Mouse (Mus musculus) Muller cell, postnatal 12 days (primary cell): ENCODE measurements around the gene Tm2d3.

Source experiments
- DNase-seq: peaks from one replicate; pipeline ENCODE4 v3.0.0-alpha.2; 2015; ENCODE audit errors: inconsistent ontology term

Gene Tm2d3

DNA sequence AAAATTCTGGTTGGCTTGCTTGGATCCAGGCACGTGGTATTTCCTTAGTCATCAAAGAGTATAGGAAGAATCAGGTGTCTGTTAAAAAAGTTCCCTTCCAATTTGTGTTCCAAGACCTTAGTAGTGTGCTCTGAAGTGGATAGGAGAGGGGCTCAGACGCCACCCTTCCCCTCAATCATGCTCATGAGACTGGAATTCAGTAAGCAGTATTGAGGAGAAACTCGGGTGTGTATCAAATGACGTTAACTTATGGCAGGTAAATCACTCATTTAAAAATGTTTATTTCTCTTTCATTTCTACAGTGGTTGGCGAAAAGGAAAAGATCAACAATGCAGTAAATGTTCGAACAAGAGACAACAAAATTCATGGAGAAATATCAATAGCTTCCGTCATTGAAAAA, at the start of gene Tm2d3:
TSS of gene Tm2d3 (plus strand) at position 301 of the 400 bp plus-strand sequence.
- no peak for DNase-seq

DNA sequence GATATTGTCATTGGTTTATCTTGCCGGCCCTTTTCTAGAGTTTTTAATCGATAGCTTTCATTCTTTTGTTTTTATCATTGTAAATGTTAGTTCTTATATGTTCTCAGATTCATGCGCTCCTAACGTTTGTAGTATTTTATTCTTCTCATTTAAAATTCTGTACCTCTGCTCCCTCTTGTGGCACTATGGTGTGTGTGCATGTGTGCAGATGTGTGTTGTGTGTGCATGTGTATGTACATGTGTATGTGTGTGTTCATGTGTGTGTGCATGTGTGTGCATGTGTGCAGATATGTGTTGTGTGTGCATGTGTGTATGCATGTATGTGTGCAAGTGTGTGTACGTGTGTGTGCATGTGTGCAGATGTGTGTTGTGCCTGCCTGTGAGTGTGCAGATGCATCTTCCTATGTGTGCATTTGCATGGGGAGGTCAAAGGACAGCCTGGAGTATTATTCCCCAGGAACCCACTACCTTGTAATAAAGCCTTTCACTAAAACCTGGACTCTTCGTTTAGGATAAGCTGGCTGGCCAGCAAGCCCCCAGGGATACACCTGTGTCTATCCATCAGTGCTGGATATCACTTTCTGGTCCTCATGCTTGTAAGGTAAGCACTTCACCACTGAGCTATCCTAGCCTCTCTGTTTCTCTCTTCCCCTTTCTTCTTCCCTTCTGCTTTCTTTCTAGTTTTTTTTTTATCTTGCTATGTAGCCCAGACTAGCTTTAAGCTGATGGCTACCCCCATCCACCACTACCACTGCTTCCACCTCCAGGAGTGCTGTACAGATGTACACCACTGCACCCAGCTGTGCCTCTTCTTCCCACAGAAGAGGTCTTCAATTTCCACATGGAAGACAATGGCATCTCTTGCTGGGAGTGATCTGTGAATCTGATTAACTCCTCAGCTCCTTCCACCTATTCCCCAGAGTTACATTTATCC, 48.3 kb upstream of the Tm2d3 start:
- DNase-seq, result no peak

- no peak for DNase-seq
Observed at GRCm38 (mm10) chr7:65643861-65644421, 47.0 kb upstream of the Tm2d3 start.

DNA sequence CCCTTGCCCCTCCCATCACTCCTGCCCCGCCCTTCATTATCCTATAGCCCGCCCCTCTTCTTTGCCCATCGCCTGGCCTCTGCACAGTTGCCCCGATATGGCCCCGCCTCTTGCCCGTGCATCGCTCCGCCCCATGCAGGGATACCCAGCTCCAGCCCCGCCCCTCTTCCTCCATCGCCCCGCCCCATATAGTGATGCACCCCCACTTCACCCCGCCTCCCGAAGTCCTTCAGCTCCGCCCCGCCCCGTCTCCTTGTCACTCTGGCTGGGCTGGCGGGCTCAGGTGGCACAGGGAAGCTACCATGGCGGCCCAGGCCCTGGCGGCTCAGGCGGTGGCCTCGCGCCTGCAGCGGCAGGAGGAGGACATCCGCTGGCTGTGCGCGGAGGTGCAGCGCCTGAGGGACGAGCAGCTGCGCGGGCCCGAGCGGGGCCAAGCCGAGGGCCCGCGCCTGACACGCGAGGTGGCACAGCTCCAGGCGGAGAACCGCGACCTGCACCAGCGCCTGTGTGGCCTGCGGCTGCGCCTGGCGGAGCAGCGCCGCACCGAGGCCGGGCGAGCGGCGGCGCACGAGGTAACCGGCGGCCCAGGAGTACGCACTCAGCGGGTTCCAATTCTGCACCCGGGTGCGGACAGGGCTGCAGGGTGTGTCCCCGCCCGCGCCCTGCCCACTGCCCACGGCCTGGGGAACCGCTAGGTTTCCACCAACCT, 46.2 kb upstream of the Tm2d3 start, which contains the start of gene Tarsl2:
TSS of gene Tarsl2 (plus strand) at position 256 of the 709 bp plus-strand sequence.
- peak; percentile 99 for DNase-seq

- no peak for DNase-seq
Observed at GRCm38 (mm10) chr7:65645996-65646395, 45.0 kb upstream of the Tm2d3 start.

GRCm38 (mm10) chr7:65650662-65651061, 40.3 kb upstream of the Tm2d3 start:
- no peak for DNase-seq

DNA sequence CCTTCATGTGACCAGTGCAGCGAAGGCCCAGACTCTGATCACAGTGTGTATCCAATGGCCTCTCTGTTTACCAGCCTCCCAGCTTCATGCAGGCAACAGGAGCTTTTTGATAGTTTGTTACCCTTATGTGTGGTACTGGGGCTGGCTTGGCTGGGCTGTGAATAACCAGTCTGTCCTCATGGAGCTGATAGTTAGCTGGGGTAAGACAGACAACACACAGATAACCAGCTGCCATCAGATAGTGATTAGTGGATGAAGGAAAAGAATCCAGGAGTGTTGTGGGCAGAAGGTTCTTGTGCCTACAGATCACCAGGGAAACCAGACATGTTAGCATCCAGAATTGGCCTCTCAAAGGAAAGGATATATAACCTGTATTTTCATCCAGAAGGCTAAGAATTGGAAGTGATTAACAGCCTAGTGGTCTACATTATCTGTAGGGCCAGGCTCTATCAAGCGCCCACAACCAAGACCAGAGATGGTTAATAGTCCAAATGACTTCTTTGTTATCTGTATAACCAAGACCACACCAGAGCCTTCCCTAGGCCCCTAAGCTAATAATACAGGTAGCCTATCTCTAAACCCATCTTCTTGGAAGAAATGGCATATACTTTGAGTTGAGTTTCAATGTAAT, 33.4 kb upstream of the Tm2d3 start:
- no peak for DNase-seq

- no peak for DNase-seq
Observed at GRCm38 (mm10) chr7:65663225-65663790, 27.7 kb upstream of the Tm2d3 start.

GRCm38 (mm10) chr7:65663886-65664285, 27.1 kb upstream of the Tm2d3 start:
- no peak for DNase-seq

DNA sequence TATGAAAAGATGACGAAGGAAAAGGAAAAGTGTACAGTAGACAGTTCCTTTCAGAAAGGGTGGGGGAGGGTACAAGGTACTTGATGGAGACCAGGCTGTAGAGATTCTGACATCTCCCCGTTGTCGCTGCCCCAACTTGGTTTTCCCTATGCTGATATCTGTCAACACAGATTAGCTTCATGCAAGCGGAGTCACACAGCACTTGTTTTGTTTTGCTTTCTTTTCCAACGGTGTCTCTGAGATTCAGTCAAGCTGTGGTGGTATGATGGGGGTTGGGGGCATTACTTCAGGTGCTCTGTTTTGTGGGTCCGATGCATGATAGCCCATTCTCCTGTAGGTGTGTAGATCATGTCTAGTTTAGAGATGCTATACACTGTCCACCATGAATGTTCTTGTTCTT, 23.5 kb upstream of the Tm2d3 start:
- DNase-seq, result no peak

GRCm38 (mm10) chr7:65678050-65678449, 12.9 kb upstream of the Tm2d3 start:
- DNase-seq, result no peak

DNA sequence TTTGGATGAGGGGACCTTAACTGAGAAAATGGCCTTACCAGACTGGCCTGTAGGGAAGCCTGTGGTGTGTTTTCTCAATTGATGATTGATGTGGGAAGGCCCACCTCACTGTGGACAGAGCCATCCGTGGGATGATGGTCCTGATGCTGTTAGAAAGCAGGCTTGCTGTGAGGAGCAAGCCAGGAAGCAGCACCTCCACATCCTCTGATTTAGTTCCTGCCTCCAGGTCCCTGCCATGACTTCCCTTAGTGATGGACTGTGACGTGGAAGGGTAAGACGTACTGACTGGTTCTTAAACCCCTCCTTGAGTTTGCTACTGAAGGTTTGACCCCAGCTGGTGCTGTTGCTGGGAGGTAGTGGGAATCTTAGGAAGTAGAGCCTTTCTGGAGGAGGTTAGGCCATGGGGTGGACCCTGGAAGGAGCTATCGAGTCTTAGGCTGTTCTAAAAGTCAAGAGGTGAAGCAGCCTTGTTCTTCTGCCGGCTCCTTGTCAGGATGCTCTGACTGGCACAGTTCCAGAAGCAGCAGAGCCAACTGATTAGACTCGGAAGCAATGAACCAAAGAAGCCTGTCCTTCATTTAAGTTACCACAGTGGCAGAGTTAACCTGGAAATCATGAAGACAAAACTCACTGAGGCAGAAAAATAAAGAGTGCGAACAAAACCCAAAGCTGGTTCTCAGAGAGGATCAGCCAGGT, 11.9 kb upstream of the Tm2d3 start:
- no peak for DNase-seq

- no peak for DNase-seq
Observed at GRCm38 (mm10) chr7:65681166-65681565, 9.8 kb upstream of the Tm2d3 start.

GRCm38 (mm10) chr7:65684256-65684835, 6.6 kb upstream of the Tm2d3 start:
- no peak for DNase-seq

DNA sequence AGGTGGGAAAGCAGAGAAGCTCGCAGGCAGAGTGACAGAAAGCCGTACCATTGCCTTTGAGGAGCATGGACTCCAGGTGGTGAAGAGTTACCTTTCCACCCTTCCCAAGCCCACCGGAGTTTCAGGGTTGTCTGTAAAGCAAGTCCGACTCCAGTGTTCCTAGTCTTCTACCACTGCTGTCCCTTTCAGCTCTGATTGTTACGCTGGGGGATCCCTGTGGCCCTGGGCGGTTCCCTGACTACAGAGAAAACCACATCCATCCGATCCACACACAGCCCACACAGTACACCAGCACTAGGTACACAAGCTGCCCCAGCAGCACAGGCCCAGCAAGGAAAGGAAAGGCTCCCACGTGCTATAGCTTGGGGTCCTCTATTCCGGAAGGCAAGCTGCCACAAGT, 4.3 kb upstream of the Tm2d3 start:
- DNase-seq, result no peak

- no peak for DNase-seq
Observed at GRCm38 (mm10) chr7:65691929-65692605, 1.1 kb downstream of the Tm2d3 start.

DNA sequence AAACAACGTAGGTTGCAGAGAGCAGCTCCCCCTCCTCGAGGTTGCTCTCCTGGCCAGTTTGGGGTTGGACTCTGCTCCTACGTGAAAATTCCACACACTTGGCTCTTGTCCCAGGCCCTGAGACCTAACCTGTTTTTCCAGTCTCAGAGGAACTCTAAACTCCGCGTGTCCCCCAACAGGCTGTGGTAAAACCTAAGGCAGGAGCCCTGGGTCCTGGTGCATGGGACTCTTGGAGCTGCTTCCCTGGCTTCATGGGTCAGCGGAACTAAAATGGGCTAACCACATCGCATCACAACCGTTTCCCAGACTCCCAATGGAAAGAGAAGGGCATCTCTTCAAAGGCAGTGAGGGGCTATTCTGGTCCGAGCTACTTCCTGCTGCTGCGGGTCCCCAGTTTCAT, 1.9 kb downstream of the Tm2d3 start:
- no peak for DNase-seq

DNA sequence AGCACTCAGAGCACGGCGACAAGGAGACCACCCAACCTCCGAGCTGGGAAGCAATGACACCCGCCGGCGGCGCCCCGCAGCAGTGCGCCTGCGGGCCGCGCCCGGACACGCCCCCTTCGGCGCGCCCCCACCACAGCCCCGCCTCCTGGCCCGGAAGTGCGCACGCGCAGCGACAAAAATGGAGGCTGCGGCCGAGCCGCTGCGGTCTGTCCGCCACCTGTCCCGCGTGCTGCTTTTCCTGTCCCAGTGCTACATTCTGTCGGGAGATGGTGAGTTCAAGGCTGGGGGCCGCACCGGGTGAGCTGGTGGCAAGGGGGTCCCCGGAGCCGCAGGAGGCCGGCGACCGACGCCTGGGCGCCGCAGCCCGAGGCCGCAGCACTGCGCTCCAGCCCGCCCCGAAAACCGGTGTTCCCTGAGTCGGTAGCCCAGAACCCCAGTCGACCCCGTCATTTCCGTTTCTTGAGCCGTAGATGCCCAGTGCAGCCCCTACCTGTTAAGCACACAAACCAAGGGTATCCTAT, 2.4 kb downstream of the Tm2d3 start:
- DNase-seq, result peak; percentile 89

GRCm38 (mm10) chr7:65696450-65696849, 5.5 kb downstream of the Tm2d3 start:
- DNase-seq, result no peak

GRCm38 (mm10) chr7:65702076-65702475, 11.1 kb downstream of the Tm2d3 start:
- DNase-seq, result no peak
